Mouse (Mus musculus) brain, embryonic 14.5 days (tissue): ENCODE measurements around the gene Smap1.

Experiments
- CTCF ChIP-seq: fragments of 200-500 bp; IDR thresholded peaks from 2 replicates; pipeline ENCODE4 v1.5.1; 2012; ENCODE audit warnings: inconsistent platforms, mild to moderate bottlenecking, moderate library complexity, borderline replicate concordance; ENCODE audit not compliant: insufficient read depth, insufficient read length; ENCODE audit errors: extremely low read depth
- POLR2A ChIP-seq: fragments of 200-500 bp; IDR thresholded peaks from 2 replicates; pipeline ENCODE4 v1.6.1; 2012; ENCODE audit warnings: mild to moderate bottlenecking, inconsistent platforms, borderline replicate concordance; ENCODE audit not compliant: poor library complexity, insufficient read depth, insufficient read length, severe bottlenecking; ENCODE audit errors: extremely low read depth

GRCm38 (mm10) chr1:23821615-23822014 lies 100.5 kb downstream of the Smap1 start:
- TF ChIP-seq CTCF = no peak
- TF ChIP-seq POLR2A = no peak
